Mouse (Mus musculus) limb, embryonic 14.5 days (tissue): ENCODE data around the gene Foxa2. TPM values are rescaled to one million over a fixed set of nuclear protein-coding genes. Genes with fewer than 3 reads are reported as not detected.

Source experiments
- ATAC-seq: fragments of 200-750 bp; cut with Nextera tagmentation; 2 replicates; pipeline ENCODE4 v1.8.0; 2017; ENCODE audit warnings: low read depth, moderate number of reproducible peaks, moderate TSS enrichment; ENCODE audit not compliant: low FRiP score
- DNase-seq: peaks from one replicate; pipeline ENCODE4 v3.0.0-alpha.2; 2015; ENCODE audit warnings: low spot score
- H3K27ac ChIP-seq: fragments of 300-500 bp; sonication (generic); replicated peaks from 2 replicates; pipeline ENCODE4 v1.5.1; 2014; ENCODE audit warnings: low read depth, mild to moderate bottlenecking, low read length, moderate library complexity, mixed read lengths
- H3K27me3 ChIP-seq: fragments of 300-500 bp; sonication (generic); 2 replicates; pipeline ENCODE4 v1.6.1; 2014; ENCODE audit warnings: low read length, mixed read lengths; ENCODE audit not compliant: control insufficient read depth, insufficient read depth
- H3K36me3 ChIP-seq: fragments of 300-500 bp; sonication (generic); 2 replicates; pipeline ENCODE4 v1.6.1; 2014; ENCODE audit warnings: mild to moderate bottlenecking, low read length, moderate library complexity, mixed read lengths; ENCODE audit not compliant: control insufficient read depth, insufficient read depth
- H3K4me1 ChIP-seq: fragments of 300-500 bp; sonication (generic); 2 replicates; pipeline ENCODE4 v1.6.1; 2014; ENCODE audit warnings: antibody characterized with exemption, low read length, mixed read lengths; ENCODE audit not compliant: control insufficient read depth, insufficient read depth
- H3K4me2 ChIP-seq: fragments of 300-500 bp; sonication (generic); replicated peaks from 2 replicates; pipeline ENCODE4 v1.6.1; 2014; ENCODE audit warnings: low read depth, mild to moderate bottlenecking, low read length, moderate library complexity; ENCODE audit not compliant: severe bottlenecking
- H3K4me3 ChIP-seq: fragments of 300-500 bp; sonication (generic); replicated peaks from 2 replicates; pipeline ENCODE4 v1.5.1; 2014; ENCODE audit warnings: low read length
- H3K9ac ChIP-seq: fragments of 300-500 bp; sonication (generic); 2 replicates; pipeline ENCODE4 v1.6.1; 2014; ENCODE audit warnings: mild to moderate bottlenecking, low read depth, low read length, moderate library complexity; ENCODE audit not compliant: severe bottlenecking
- H3K9me3 ChIP-seq: fragments of 300-500 bp; sonication (generic); 2 replicates; pipeline ENCODE4 v1.6.1; 2016; ENCODE audit warnings: low read length; ENCODE audit not compliant: control insufficient read depth
- POLR2A ChIP-seq: fragments of 200-500 bp; IDR thresholded peaks from 2 replicates; pipeline ENCODE4 v1.8.0; 2012; ENCODE audit warnings: inconsistent platforms, mild to moderate bottlenecking, moderate library complexity, borderline replicate concordance; ENCODE audit not compliant: insufficient read depth, insufficient read length; ENCODE audit errors: extremely low read depth
- WGBS: fragments of 180-500 bp; shearing (Covaris S2); extraction: QIAGEN DNeasy Blood & Tissue Kit; methylation state at CpG from one replicate; pipeline ENCODE4 v1.1.7; 2014; 5-methylcytosine and 5-hydroxymethylcytosine counted together
- polyA plus RNA-seq, 2 experiments: library from polyadenylated mRNA; depleted of rRNA in 1 of 2; stranded (reverse) in 1 of 2; unstranded in 1 of 2; fragments of >200 nt; fragmentation: Nextera tagmentation in 1 of 2; extraction: Ambion mirVana in 1 of 2; gene quantifications; 2 replicates each; pipeline versions ENCODE4 v1.2.1 to v1.2.3; 2012 to 2014

The Foxa2 gene
- polyA plus RNA-seq, 2 experiments: 0.14 to 1.7 TPM

- DNase-seq: no peak
- H3K36me3 ChIP-seq: no peaks in the 10 kb centered on the region
- TF ChIP-seq POLR2A: no peak
- no peak overlapping the region for H3K4me2 ChIP-seq
- WGBS: 90% methylated on average over 4 of the region's 4 CpGs
- H3K4me1 ChIP-seq: no peaks in the 10 kb centered on the region
- H3K27ac ChIP-seq: no peak overlapping the region
- no peaks in the 10 kb centered on the region for H3K27me3 ChIP-seq
- H3K9me3 ChIP-seq: no peaks in the 10 kb centered on the region
- no peak overlapping the region for H3K4me3 ChIP-seq
- H3K9ac ChIP-seq: no peak overlapping the region
- ATAC-seq: no peak
Measured at GRCm38 (mm10) chr2:148009049-148009448, 37.7 kb downstream of the Foxa2 start.

- 43% methylated on average over 7 of the region's 7 CpGs for WGBS
- Histone ChIP-seq H3K4me2 (no peak overlapping the region), H3K27ac (no peak overlapping the region), H3K27me3 (no peaks in the 10 kb centered on the region), H3K36me3 (no peaks in the 10 kb centered on the region), H3K4me3 (no peak overlapping the region), H3K4me1 (no peaks in the 10 kb centered on the region), H3K9me3 (no peaks in the 10 kb centered on the region), H3K9ac (no peak overlapping the region)
- DNase-seq (no peak), ATAC-seq (no peak)
- no peak for TF ChIP-seq POLR2A
Measured at GRCm38 (mm10) chr2:148004554-148005521, 41.9 kb downstream of the Foxa2 start.

GRCm38 (mm10) chr2:148003511-148003910 is 43.3 kb downstream of the Foxa2 start:
- no peaks in the 10 kb centered on the region for H3K36me3 ChIP-seq
- no peak for TF ChIP-seq POLR2A
- no peak overlapping the region for H3K4me3 ChIP-seq
- no peaks in the 10 kb centered on the region for H3K9me3 ChIP-seq
- 84% methylated on average over 3 of the region's 3 CpGs for WGBS
- DNase-seq (no peak), ATAC-seq (no peak)
- H3K9ac ChIP-seq: no peak overlapping the region
- no peak overlapping the region for H3K27ac ChIP-seq
- H3K27me3 ChIP-seq: no peaks in the 10 kb centered on the region
- no peaks in the 10 kb centered on the region for H3K4me1 ChIP-seq
- no peak overlapping the region for H3K4me2 ChIP-seq

GRCm38 (mm10) chr2:147998206-147998966 is 48.4 kb downstream of the Foxa2 start:
- no peak overlapping the region for H3K4me2 ChIP-seq
- ATAC-seq (no peak), DNase-seq (no peak)
- H3K9ac ChIP-seq: no peak overlapping the region
- no peak overlapping the region for H3K4me3 ChIP-seq
- no peaks in the 10 kb centered on the region for H3K9me3 ChIP-seq
- no peaks in the 10 kb centered on the region for H3K27me3 ChIP-seq
- TF ChIP-seq POLR2A: no peak
- H3K27ac ChIP-seq: no peak overlapping the region
- no peaks in the 10 kb centered on the region for H3K36me3 ChIP-seq
- WGBS: 70% methylated on average over 10 of the region's 10 CpGs
- H3K4me1 ChIP-seq: no peaks in the 10 kb centered on the region

- H3K4me3 ChIP-seq: no peak overlapping the region
- H3K9ac ChIP-seq: no peak overlapping the region
- H3K27me3 ChIP-seq: no peaks in the 10 kb centered on the region
- H3K4me2 ChIP-seq: no peak overlapping the region
- no peaks in the 10 kb centered on the region for H3K9me3 ChIP-seq
- TF ChIP-seq POLR2A: no peak
- H3K27ac ChIP-seq: no peak overlapping the region
- DNase-seq (no peak), ATAC-seq (no peak)
- no peaks in the 10 kb centered on the region for H3K4me1 ChIP-seq
- no peaks in the 10 kb centered on the region for H3K36me3 ChIP-seq
Measured at GRCm38 (mm10) chr2:147996781-147997180, 50.0 kb downstream of the Foxa2 start.
